Mouse (Mus musculus) kidney, adult 2 months (tissue): ENCODE measurements around the gene Pex12.

ENCODE experiments used
- CTCF ChIP-seq: fragments of 200-500 bp; conservative IDR thresholded peaks from 2 replicates; pipeline ENCODE4 v1.5.1; 2011; ENCODE audit warnings: low read depth, mild to moderate bottlenecking, control low read depth, low read length, moderate library complexity, mixed read lengths; ENCODE audit not compliant: insufficient read depth, insufficient read length
- POLR2A ChIP-seq: fragments of 200-500 bp; IDR thresholded peaks from one replicate; pipeline ENCODE4 v1.6.1; 2011; ENCODE audit warnings: low read depth, low read length, control low read depth

DNA sequence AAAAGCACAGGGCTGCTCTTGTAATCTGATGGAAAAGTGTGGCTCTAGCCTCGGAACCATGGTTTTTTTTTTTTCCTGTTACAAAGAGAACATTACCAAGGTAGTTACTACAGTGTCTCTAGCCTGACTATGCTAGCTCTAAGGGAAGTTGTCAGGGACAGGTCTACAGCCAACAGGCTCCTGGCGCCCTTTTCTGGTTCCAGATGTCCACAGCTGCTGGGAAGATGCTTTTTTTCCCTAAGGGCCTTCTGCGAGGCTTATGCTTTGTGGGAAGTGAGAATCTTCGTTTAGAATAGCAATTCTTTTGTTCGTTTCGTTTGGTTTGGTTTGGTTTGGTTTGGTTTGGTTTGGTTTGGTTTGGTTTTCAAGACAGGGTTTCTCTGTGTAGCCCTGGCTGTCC is 22.7 kb downstream of the Pex12 start:
- TF ChIP-seq CTCF (no peak), POLR2A (no peak)
